Mouse (Mus musculus) olfactory bulb, adult 2 months (tissue): Measurements from ENCODE around the gene Rap1gap.

Experiments
- CTCF ChIP-seq: fragments of 200-500 bp; IDR thresholded peaks from 2 replicates; pipeline ENCODE4 v1.5.1; 2012; ENCODE audit warnings: low read depth, mild to moderate bottlenecking, low read length, moderate library complexity; ENCODE audit not compliant: insufficient read depth
- POLR2A ChIP-seq: fragments of 200-500 bp; IDR thresholded peaks from 2 replicates; pipeline ENCODE4 v1.6.1; 2012; ENCODE audit warnings: mild to moderate bottlenecking, low read depth, low read length, moderate library complexity; ENCODE audit not compliant: insufficient read depth

- TF ChIP-seq CTCF (no peak), POLR2A (no peak)
Observed at GRCm38 (mm10) chr4:137629354-137629753, 35.2 kb upstream of the Rap1gap start.
